Mouse (Mus musculus) left cerebral cortex, adult 8-10 months (tissue): ENCODE data around the gene Olfr1215. TPM values are rescaled to one million over a fixed set of nuclear protein-coding genes. Genes with fewer than 3 reads are reported as not detected.
"Not testable (repeated sequence)": the region's sequence is repeated elsewhere in the genome, so short reads cannot be mapped to it uniquely, and the experiment has no call there.

ENCODE experiments used
- DNase-seq, 2 experiments: peaks; one replicate each; pipeline ENCODE4 v3.0.0; 2022; ENCODE audit warnings: low spot score in 2 of 2
- total RNA-seq, 4 experiments: library from RNA; stranded (reverse); gene quantifications; 2 replicates each; pipeline ENCODE4 v1.2.4; 2022

The Olfr1215 gene
- total RNA-seq = not detected

GRCm38 (mm10) chr2:89006873-89007272 is at the start of gene Olfr1215:
Gene Olfr1215 (minus strand): TSS chr2:89006973.
- no peak for DNase-seq

GRCm38 (mm10) chr2:89031965-89032364 is 25.2 kb upstream of the Olfr1215 start, which contains the start of gene Olfr1217:
Gene Olfr1217 (minus strand): TSS chr2:89032065.
- DNase-seq = no peak

- not testable (repeated sequence) for DNase-seq
These were observed 14.7 kb upstream of the Olfr1215 start for GRCm38 (mm10) chr2:89021436-89021835.

GRCm38 (mm10) chr2:89018240-89018639 is 11.5 kb upstream of the Olfr1215 start, which contains the start of gene Olfr1216:
Gene Olfr1216 (minus strand): TSS chr2:89018340.
- no peak for DNase-seq

- no peak for DNase-seq
These were observed 14.2 kb downstream of the Olfr1215 start, which contains the start of gene Olfr1214 for GRCm38 (mm10) chr2:88992553-88992952. Gene Olfr1214 (minus strand): TSS chr2:88992653.

GRCm38 (mm10) chr2:88980181-88980580 is 26.6 kb downstream of the Olfr1215 start, which contains the start of gene Gm13762:
Gene Gm13762 (minus strand): TSS chr2:88980281.
- no peak for DNase-seq

GRCm38 (mm10) chr2:88953669-88954068 is 53.1 kb downstream of the Olfr1215 start, which contains the start of gene Olfr1212:
Gene Olfr1212 (plus strand): TSS chr2:88953969.
- no peak for DNase-seq

Other genes with a start within 250 kb of the Olfr1215 start
- gene Olfr1199, start 246.5 kb downstream of the Olfr1215 start, total RNA-seq = not detected
- gene Olfr1200, start 236.5 kb downstream of the Olfr1215 start, total RNA-seq = not detected
- not detected for gene Olfr1201, start 213.9 kb downstream of the Olfr1215 start, total RNA-seq
- gene Olfr1202, start 192.5 kb downstream of the Olfr1215 start, total RNA-seq = not detected
- not detected for gene Olfr1205, start 177.2 kb downstream of the Olfr1215 start, total RNA-seq
- not detected for gene Olfr1204, start 157.7 kb downstream of the Olfr1215 start, total RNA-seq
- gene Olfr1206, start 143.7 kb downstream of the Olfr1215 start, total RNA-seq = not detected
- gene Olfr1208, start 104.7 kb downstream of the Olfr1215 start, total RNA-seq = not detected
- not detected for gene Olfr1209, start 91.8 kb downstream of the Olfr1215 start, total RNA-seq
- not detected for gene Olfr1211, start 68.9 kb downstream of the Olfr1215 start, total RNA-seq
- gene Olfr1212, start 53.0 kb downstream of the Olfr1215 start, total RNA-seq = not detected
- gene Gm13762, start 26.7 kb downstream of the Olfr1215 start, total RNA-seq = not detected
- not detected for gene Olfr1214, start 14.3 kb downstream of the Olfr1215 start, total RNA-seq
- not detected for gene Olfr1216, start 11.4 kb upstream of the Olfr1215 start, total RNA-seq
- not detected for gene Olfr1217, start 25.1 kb upstream of the Olfr1215 start, total RNA-seq
- gene Olfr1218, start 54.2 kb upstream of the Olfr1215 start, total RNA-seq = not detected
- gene Olfr1219, start 76.5 kb upstream of the Olfr1215 start, total RNA-seq = not detected
- gene Olfr1220, start 99.9 kb upstream of the Olfr1215 start, total RNA-seq = not detected
- not detected for gene Olfr1221, start 110.3 kb upstream of the Olfr1215 start, total RNA-seq
- not detected for gene Olfr1222, start 126.1 kb upstream of the Olfr1215 start, total RNA-seq
- gene Olfr1223, start 144.6 kb upstream of the Olfr1215 start, total RNA-seq = not detected
- gene Olfr1224-ps1, start 157.1 kb upstream of the Olfr1215 start, total RNA-seq = not detected
- gene Olfr1225, start 167.7 kb upstream of the Olfr1215 start, total RNA-seq = not detected
- gene Olfr1226, start 193.1 kb upstream of the Olfr1215 start, total RNA-seq = not detected
- not detected for gene Olfr1228, start 247.1 kb upstream of the Olfr1215 start, total RNA-seq